Mouse (Mus musculus): ENCODE measurements around the gene Agpat3. TPM values are rescaled to one million over a fixed set of nuclear protein-coding genes. Genes with fewer than 3 reads are reported as not detected.

The Agpat3 gene
- total and polyA plus RNA-seq, 2 experiments from 2014 or later: 96.8 to 106 TPM

- no peak overlapping the region for H3K9ac ChIP-seq (replicated peaks; ENCODE audit: low read length, poor library complexity, severe bottlenecking)
- no peaks in the 10 kb centered on the region for H3K9me3 ChIP-seq (ENCODE audit: low read length)
- no peaks in the 10 kb centered on the region for H3K4me1 ChIP-seq (ENCODE audit: insufficient read depth, low read length)
- DNase-seq (ENCODE audit: low spot score) (no peak), ATAC-seq (ENCODE audit: low FRiP score) (no peak)
- no peak overlapping the region for H3K27ac ChIP-seq (ENCODE audit: low read depth, low read length)
- peaks cover 8% of the 10 kb centered on the region; the same call in 1 of the 2 replicates for H3K36me3 ChIP-seq (ENCODE audit: insufficient read depth, low read length)
- no peak for TF ChIP-seq CTCF (IDR thresholded peaks at IDR 0.05)
- WGBS: 83% methylated on average over 11 of the region's 11 CpGs
- no peaks in the 10 kb centered on the region for H3K27me3 ChIP-seq (ENCODE audit: insufficient read depth, low read length)
- no peak overlapping the region for H3K4me3 ChIP-seq (ENCODE audit: low read depth, low read length)
- H3K4me2 ChIP-seq (ENCODE audit: low read depth, low read length, poor library complexity, severe bottlenecking): no peak overlapping the region
Observed at GRCm38 (mm10) chr10:78317270-78317923, 34.9 kb downstream of the Agpat3 start.

GRCm38 (mm10) chr10:78316228-78317087 is 35.8 kb downstream of the Agpat3 start:
- Histone ChIP-seq H3K27ac (ENCODE audit: low read depth, low read length) (no peak overlapping the region), H3K27me3 (ENCODE audit: insufficient read depth, low read length) (no peaks in the 10 kb centered on the region), H3K4me2 (ENCODE audit: low read depth, low read length, poor library complexity, severe bottlenecking) (no peak overlapping the region), H3K9ac (replicated peaks; ENCODE audit: low read length, poor library complexity, severe bottlenecking) (no peak overlapping the region), H3K4me3 (ENCODE audit: low read depth, low read length) (no peak overlapping the region), H3K36me3 (ENCODE audit: insufficient read depth, low read length) (peaks cover 12% of the 10 kb centered on the region; the same call in 1 of the 2 replicates), H3K4me1 (ENCODE audit: insufficient read depth, low read length) (no peaks in the 10 kb centered on the region), H3K9me3 (ENCODE audit: low read length) (no peaks in the 10 kb centered on the region)
- no peak for TF ChIP-seq CTCF (IDR thresholded peaks at IDR 0.05)
- 87% methylated on average over 15 of the region's 15 CpGs for WGBS
- ATAC-seq (ENCODE audit: low FRiP score) (no peak), DNase-seq (ENCODE audit: low spot score) (no peak)

- Histone ChIP-seq H3K27ac (ENCODE audit: low read depth, low read length) (no peak overlapping the region), H3K36me3 (ENCODE audit: insufficient read depth, low read length) (peaks cover 12% of the 10 kb centered on the region; the same call in 1 of the 2 replicates), H3K4me2 (ENCODE audit: low read depth, low read length, poor library complexity, severe bottlenecking) (no peak overlapping the region), H3K9me3 (ENCODE audit: low read length) (no peaks in the 10 kb centered on the region), H3K9ac (replicated peaks; ENCODE audit: low read length, poor library complexity, severe bottlenecking) (no peak overlapping the region), H3K4me3 (ENCODE audit: low read depth, low read length) (no peak overlapping the region), H3K27me3 (ENCODE audit: insufficient read depth, low read length) (no peaks in the 10 kb centered on the region), H3K4me1 (ENCODE audit: insufficient read depth, low read length) (no peaks in the 10 kb centered on the region)
- DNase-seq (ENCODE audit: low spot score) (no peak), ATAC-seq (ENCODE audit: low FRiP score) (no peak)
- 74% methylated on average over 1 of the region's 1 CpGs for WGBS
- no peak for TF ChIP-seq CTCF (IDR thresholded peaks at IDR 0.05)
Observed at GRCm38 (mm10) chr10:78315145-78315544, 37.1 kb downstream of the Agpat3 start.

- TF ChIP-seq CTCF (IDR thresholded peaks at IDR 0.05): no peak
- no peaks in the 10 kb centered on the region for H3K4me1 ChIP-seq (ENCODE audit: insufficient read depth, low read length)
- H3K36me3 ChIP-seq (ENCODE audit: insufficient read depth, low read length): peaks cover 12% of the 10 kb centered on the region; the same call in 1 of the 2 replicates
- no peak for ATAC-seq (ENCODE audit: low FRiP score)
- no peak overlapping the region for H3K9ac ChIP-seq (replicated peaks; ENCODE audit: low read length, poor library complexity, severe bottlenecking)
- H3K4me3 ChIP-seq (ENCODE audit: low read depth, low read length): no peak overlapping the region
- no peak for DNase-seq (ENCODE audit: low spot score)
- H3K4me2 ChIP-seq (ENCODE audit: low read depth, low read length, poor library complexity, severe bottlenecking): no peak overlapping the region
- 80% methylated on average over 13 of the region's 13 CpGs for WGBS
- H3K27me3 ChIP-seq (ENCODE audit: insufficient read depth, low read length): no peaks in the 10 kb centered on the region
- H3K27ac ChIP-seq (ENCODE audit: low read depth, low read length): no peak overlapping the region
- no peaks in the 10 kb centered on the region for H3K9me3 ChIP-seq (ENCODE audit: low read length)
Observed at GRCm38 (mm10) chr10:78311886-78312635, 40.2 kb downstream of the Agpat3 start.

- DNase-seq (ENCODE audit: low spot score): no peak
- 40% methylated on average over 5 of the region's 5 CpGs for WGBS
- no peak overlapping the region for H3K9ac ChIP-seq (replicated peaks; ENCODE audit: low read length, poor library complexity, severe bottlenecking)
- no peak for ATAC-seq (ENCODE audit: low FRiP score)
- H3K27ac ChIP-seq (ENCODE audit: low read depth, low read length): no peak overlapping the region
- no peaks in the 10 kb centered on the region for H3K4me1 ChIP-seq (ENCODE audit: insufficient read depth, low read length)
- no peak overlapping the region for H3K4me2 ChIP-seq (ENCODE audit: low read depth, low read length, poor library complexity, severe bottlenecking)
- no peak for TF ChIP-seq CTCF (IDR thresholded peaks at IDR 0.05)
- no peak overlapping the region for H3K4me3 ChIP-seq (ENCODE audit: low read depth, low read length)
- H3K36me3 ChIP-seq (ENCODE audit: insufficient read depth, low read length): peaks cover 11% of the 10 kb centered on the region; the same call in 1 of the 2 replicates
- H3K27me3 ChIP-seq (ENCODE audit: insufficient read depth, low read length): no peaks in the 10 kb centered on the region
- no peaks in the 10 kb centered on the region for H3K9me3 ChIP-seq (ENCODE audit: low read length)
Observed at GRCm38 (mm10) chr10:78310747-78311267, 41.5 kb downstream of the Agpat3 start.

Data from midbrain, postnatal 0 days (tissue).